Mouse (Mus musculus) layer of hippocampus, adult 9-11 months (tissue): ENCODE data around the gene Zfp750.

ENCODE experiments used
- DNase-seq: peaks from one replicate; pipeline ENCODE4 v3.0.0; 2022

Gene Zfp750

DNA sequence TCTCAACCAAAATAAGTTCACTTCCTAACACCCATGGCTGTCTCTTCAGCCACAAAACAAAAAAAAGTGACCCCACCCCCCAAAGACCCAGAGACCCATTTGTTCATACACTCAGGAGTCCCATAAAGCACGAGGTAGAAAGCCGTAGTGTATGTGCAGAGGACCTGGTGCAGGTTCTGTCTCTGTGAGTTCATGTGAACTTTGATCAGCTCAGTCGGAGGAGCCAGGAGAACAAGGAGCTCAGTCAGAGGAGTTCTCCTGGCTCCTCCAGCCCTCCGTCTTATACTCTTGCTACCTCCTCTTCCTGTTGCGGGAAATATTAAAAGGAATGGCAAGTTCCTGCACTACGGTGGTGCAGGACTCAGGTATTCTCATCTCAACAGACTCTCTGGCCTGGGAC, 51.7 kb downstream of the Zfp750 start:
- no peak for DNase-seq
